Mouse (Mus musculus) lung, embryonic 14.5 days (tissue): Measurements from ENCODE around the gene Scpep1. TPM values are rescaled to one million over a fixed set of nuclear protein-coding genes. Genes with fewer than 3 reads are reported as not detected.
A peak's percentile ranks its signal among the peaks of the same experiment; 100 is the strongest.

Source experiments
- ATAC-seq: fragments of 200-750 bp; cut with Nextera tagmentation; 2 replicates; pipeline ENCODE4 v1.8.0; 2017; ENCODE audit warnings: mild to moderate bottlenecking, moderate TSS enrichment, moderate library complexity; ENCODE audit not compliant: insufficient read depth
- DNase-seq: peaks from one replicate; pipeline ENCODE4 v3.0.0-alpha.2; 2015
- H3K27ac ChIP-seq: fragments of 300-500 bp; sonication (generic); 2 replicates; pipeline ENCODE4 v1.5.1; 2014; ENCODE audit warnings: low read depth, mild to moderate bottlenecking, moderate library complexity
- H3K27me3 ChIP-seq: fragments of 300-500 bp; sonication (generic); 2 replicates; pipeline ENCODE4 v1.6.1; 2014; ENCODE audit warnings: low read length, control low read depth; ENCODE audit not compliant: insufficient read depth
- H3K36me3 ChIP-seq: fragments of 300-500 bp; sonication (generic); 2 replicates; pipeline ENCODE4 v1.6.1; 2014; ENCODE audit warnings: control low read depth; ENCODE audit not compliant: insufficient read depth
- H3K4me1 ChIP-seq: fragments of 300-500 bp; sonication (generic); 2 replicates; pipeline ENCODE4 v1.6.1; 2014; ENCODE audit warnings: antibody characterized with exemption, control low read depth; ENCODE audit not compliant: insufficient read depth
- H3K4me2 ChIP-seq: fragments of 300-500 bp; sonication (generic); 2 replicates; pipeline ENCODE4 v1.6.1; 2014; ENCODE audit warnings: mild to moderate bottlenecking
- H3K4me3 ChIP-seq: fragments of 300-500 bp; sonication (generic); 2 replicates; pipeline ENCODE4 v1.5.1; 2014; ENCODE audit warnings: low read depth, low read length
- H3K9ac ChIP-seq: fragments of 300-500 bp; sonication (generic); 2 replicates; pipeline ENCODE4 v1.6.1; 2014
- H3K9me3 ChIP-seq: fragments of 300-500 bp; sonication (generic); 2 replicates; pipeline ENCODE4 v1.6.1; 2016; ENCODE audit warnings: low read depth, low read length, control low read depth
- CTCF ChIP-seq: IDR thresholded peaks from 2 replicates; pipeline ENCODE4 v1.5.1; 2016; ENCODE audit warnings: antibody characterized with exemption, low read depth
- WGBS: fragments of 180-500 bp; shearing (Covaris S2); extraction: QIAGEN DNeasy Blood & Tissue Kit; methylation state at CpG from one replicate; pipeline ENCODE4 v1.1.7; 2014; 5-methylcytosine and 5-hydroxymethylcytosine counted together
- polyA plus RNA-seq: library from polyadenylated mRNA; unstranded; fragments of >200 nt; fragmentation: Nextera tagmentation; extraction: Ambion mirVana; gene quantifications from 2 replicates; pipeline ENCODE4 v1.2.1, GENCODE M21; 2014

Scpep1 gene
- polyA plus RNA-seq, 1 experiment from 2014 or later, result 83.6 TPM

- DNase-seq (peak; percentile 98), ATAC-seq (peak; percentile 86)
- H3K27ac ChIP-seq, result peak overlapping the region; percentile 85
- H3K4me2 ChIP-seq, result peak overlapping the region; percentile 79
- H3K4me3 ChIP-seq, result peak overlapping the region; percentile 65
- H3K27me3 ChIP-seq, result no peaks in the 10 kb centered on the region
- H3K9me3 ChIP-seq, result no peaks in the 10 kb centered on the region
- peak; percentile 84 for TF ChIP-seq CTCF
- no peaks in the 10 kb centered on the region for H3K4me1 ChIP-seq
- WGBS, result 1% methylated on average over 62 of the region's 62 CpGs
- no peaks in the 10 kb centered on the region for H3K36me3 ChIP-seq
- H3K9ac ChIP-seq, result peak overlapping the region; percentile 74
Measured at GRCm38 (mm10) chr11:88973776-88974701, 18.8 kb upstream of the Scpep1 start.

GRCm38 (mm10) chr11:88970202-88970732, 15.0 kb upstream of the Scpep1 start, which contains the start of gene Coil:
Coil (plus strand) TSS chr11:88970252.
- TF ChIP-seq CTCF, result no peak
- DNase-seq (peak; percentile 26), ATAC-seq (no peak)
- H3K9ac ChIP-seq, result no peak within 1 kb of the TSS
- H3K27me3 ChIP-seq, result no peaks in the 10 kb centered on the region
- H3K9me3 ChIP-seq, result no peaks in the 10 kb centered on the region
- H3K4me1 ChIP-seq, result no peaks in the 10 kb centered on the region
- no peak within 1 kb of the TSS for H3K4me2 ChIP-seq
- no peaks in the 10 kb centered on the region for H3K36me3 ChIP-seq
- H3K4me3 ChIP-seq, result no peak within 1 kb of the TSS
- no peak within 1 kb of the TSS for H3K27ac ChIP-seq
- WGBS, result 25% methylated on average over 2 of the region's 2 CpGs

GRCm38 (mm10) chr11:88966881-88967361, 11.7 kb upstream of the Scpep1 start, which contains the start of gene Elobl:
Elobl (minus strand) TSS chr11:88966931.
- Histone ChIP-seq H3K4me1 (no peaks in the 10 kb centered on the region), H3K4me2 (no peak within 1 kb of the TSS), H3K27ac (no peak within 1 kb of the TSS), H3K4me3 (no peak within 1 kb of the TSS), H3K9me3 (no peaks in the 10 kb centered on the region), H3K27me3 (no peaks in the 10 kb centered on the region), H3K9ac (no peak within 1 kb of the TSS), H3K36me3 (no peaks in the 10 kb centered on the region)
- no peak for TF ChIP-seq CTCF
- ATAC-seq, result no peak
- no peak for DNase-seq
- WGBS, result 91% methylated on average over 2 of the region's 3 CpGs

GRCm38 (mm10) chr11:88958851-88959250, 3.6 kb upstream of the Scpep1 start:
- Histone ChIP-seq H3K4me3 (no peak overlapping the region), H3K27me3 (no peaks in the 10 kb centered on the region), H3K4me2 (no peak overlapping the region), H3K36me3 (no peaks in the 10 kb centered on the region), H3K27ac (no peak overlapping the region), H3K4me1 (0 out of 2 replicates have a peak, but pooled peaks cover 7% of the 10 kb centered on the region), H3K9ac (no peak overlapping the region), H3K9me3 (no peaks in the 10 kb centered on the region)
- 68% methylated on average over 3 of the region's 3 CpGs for WGBS
- DNase-seq (no peak), ATAC-seq (no peak)
- TF ChIP-seq CTCF, result no peak

- ATAC-seq, result peak; percentile 68; the same call in 1 of the 2 replicates
- Histone ChIP-seq H3K36me3 (peaks cover 12% of the 10 kb centered on the region), H3K27me3 (no peaks in the 10 kb centered on the region), H3K4me3 (peak overlapping the region; percentile 47), H3K9ac (peak overlapping the region; percentile 56), H3K4me2 (peak overlapping the region; percentile 60), H3K4me1 (0 out of 2 replicates have a peak, but pooled peaks cover 7% of the 10 kb centered on the region), H3K9me3 (no peaks in the 10 kb centered on the region), H3K27ac (peak overlapping the region; percentile 61; the same call in 1 of the 2 replicates)
- no peak for TF ChIP-seq CTCF
- WGBS, result 0% methylated on average over 4 of the region's 4 CpGs
- peak; percentile 70 for DNase-seq
Measured at GRCm38 (mm10) chr11:88954803-88955202, 462 bp downstream of the Scpep1 start.

- Histone ChIP-seq H3K27ac (no peak overlapping the region), H3K4me2 (no peak overlapping the region), H3K4me3 (no peak overlapping the region), H3K4me1 (0 out of 2 replicates have a peak, but pooled peaks cover 7% of the 10 kb centered on the region), H3K27me3 (no peaks in the 10 kb centered on the region), H3K9ac (no peak overlapping the region), H3K36me3 (peaks cover 19% of the 10 kb centered on the region), H3K9me3 (no peaks in the 10 kb centered on the region)
- ATAC-seq (no peak), DNase-seq (no peak)
- no peak for TF ChIP-seq CTCF
- WGBS, result 91% methylated on average over 3 of the region's 3 CpGs
Measured at GRCm38 (mm10) chr11:88953582-88953981, 1.7 kb downstream of the Scpep1 start.

- 90% methylated on average over 5 of the region's 5 CpGs for WGBS
- DNase-seq (no peak), ATAC-seq (no peak)
Measured at GRCm38 (mm10) chr11:88952117-88952516, 3.1 kb downstream of the Scpep1 start.

More at GRCm38 (mm10) chr11:88952117-88952516, 3.1 kb downstream of the Scpep1 start:
- Histone ChIP-seq H3K36me3 (peaks cover 19% of the 10 kb centered on the region), H3K4me3 (no peak overlapping the region), H3K9me3 (no peaks in the 10 kb centered on the region), H3K27me3 (no peaks in the 10 kb centered on the region), H3K9ac (no peak overlapping the region), H3K27ac (no peak overlapping the region), H3K4me1 (0 out of 2 replicates have a peak, but pooled peaks cover 7% of the 10 kb centered on the region), H3K4me2 (no peak overlapping the region)
- TF ChIP-seq CTCF, result no peak
